Mouse (Mus musculus) right cerebral cortex, postnatal 14 days (tissue): ENCODE data around the gene Ninj1.
A peak's percentile ranks its signal among the peaks of the same experiment; 100 is the strongest.

Experiments used
- DNase-seq: peaks from one replicate; pipeline ENCODE4 v3.0.0; 2022

Ninj1 gene

DNA sequence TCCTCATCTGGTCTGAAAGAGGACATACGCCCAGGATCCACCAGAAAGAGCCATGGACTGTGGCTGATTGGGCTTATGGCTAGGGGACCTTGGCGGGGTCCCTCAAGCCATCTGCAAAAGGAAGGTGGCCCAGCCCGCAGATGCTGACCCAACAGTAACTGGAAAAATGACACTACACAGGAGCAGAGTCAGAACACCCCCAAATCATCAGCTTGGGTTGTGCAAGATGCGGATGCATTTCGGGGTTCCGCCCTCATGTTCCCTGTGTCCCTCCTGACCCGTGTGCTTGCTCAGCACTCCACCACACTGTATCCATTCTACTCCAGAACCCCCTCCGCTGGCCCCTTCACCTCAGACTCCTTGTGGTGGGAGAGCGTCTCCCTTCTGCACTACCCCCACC, 11.4 kb downstream of the Ninj1 start:
- DNase-seq: no peak

DNA sequence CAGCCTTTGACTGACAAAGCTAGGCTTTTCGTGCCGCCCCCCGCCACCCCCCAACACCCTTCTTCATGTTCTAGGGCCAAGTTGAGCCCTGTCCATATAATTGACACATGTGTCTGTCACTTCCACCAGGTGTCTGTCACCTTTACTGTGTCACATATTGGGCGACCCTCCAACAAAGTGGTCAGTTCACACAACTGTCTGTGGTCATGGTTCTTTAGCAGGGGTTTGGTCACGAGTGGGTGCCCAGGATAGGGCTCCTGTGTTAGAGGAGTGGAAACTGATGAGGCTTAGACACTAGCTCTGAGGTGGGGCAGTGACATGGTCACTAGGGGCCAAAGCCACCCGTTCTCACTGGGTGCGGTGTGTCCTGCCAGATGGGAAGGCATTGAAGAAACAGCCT, 12.6 kb downstream of the Ninj1 start:
- no peak for DNase-seq

DNA sequence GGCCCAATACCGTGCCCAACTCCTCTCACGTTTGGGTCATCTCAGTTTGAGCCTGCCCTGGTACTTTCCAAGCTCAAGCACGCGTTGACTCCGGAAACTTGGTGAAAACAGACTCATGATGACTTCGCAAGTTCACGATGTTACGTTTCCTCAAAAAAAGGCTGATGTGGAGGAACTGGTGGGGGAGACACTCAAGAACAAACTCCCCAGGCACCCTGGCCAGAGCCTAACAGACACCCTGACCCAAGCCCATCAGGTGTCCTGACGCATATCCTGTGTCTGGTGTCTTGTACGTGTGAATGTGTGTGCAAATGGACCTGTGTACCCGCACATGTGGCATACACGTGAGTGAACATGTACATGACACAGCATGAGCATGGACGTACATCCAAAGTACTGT, 13.4 kb downstream of the Ninj1 start:
- DNase-seq: no peak

DNA sequence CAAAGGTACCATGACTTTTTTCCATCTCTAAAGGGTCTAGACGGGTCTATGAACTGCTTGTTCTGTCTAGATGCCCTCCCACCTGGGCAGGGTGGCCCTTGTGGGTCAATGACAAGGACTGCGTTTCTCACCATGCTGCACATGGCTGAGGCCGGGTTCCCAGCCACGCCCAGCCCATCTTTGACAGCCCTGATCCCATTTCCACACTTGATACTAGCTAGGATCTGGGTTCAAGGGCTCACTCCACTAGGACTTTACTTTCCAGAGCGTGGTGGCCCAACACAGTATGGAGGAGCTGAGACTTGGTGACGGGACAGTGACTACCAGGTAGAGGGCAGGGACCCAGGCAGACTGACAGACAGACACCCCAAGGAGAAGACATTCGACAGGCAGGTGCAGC, 15.3 kb downstream of the Ninj1 start:
- no peak for DNase-seq

DNA sequence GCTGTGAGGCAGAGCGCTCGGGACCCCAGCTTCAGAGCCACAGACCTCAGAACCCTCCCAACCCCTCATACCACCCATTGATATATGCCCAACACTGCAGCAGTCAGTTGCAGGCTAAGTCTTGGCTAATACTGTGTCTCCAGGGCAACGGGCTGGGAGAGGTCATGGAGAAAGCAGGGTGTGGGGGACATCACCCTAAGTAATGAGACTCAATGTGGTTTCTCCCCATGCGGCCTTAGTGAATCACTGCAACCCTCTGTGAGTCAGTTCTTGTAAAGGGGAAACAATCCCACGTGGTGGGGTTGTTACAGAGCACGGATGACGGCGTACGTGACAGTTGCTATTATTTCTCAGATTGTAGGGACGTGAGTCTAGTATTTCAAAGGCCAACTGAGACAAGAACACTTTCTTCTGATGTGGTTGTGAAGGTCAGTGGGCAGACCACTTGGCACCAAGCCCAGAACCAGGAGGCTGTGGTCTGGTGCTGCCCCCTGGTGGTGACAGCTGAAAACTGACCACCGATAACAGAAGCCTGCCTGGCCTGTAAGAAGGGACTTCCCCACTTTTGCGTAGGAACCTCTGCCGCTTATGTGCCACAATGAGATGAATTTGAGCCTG, 18.2 kb downstream of the Ninj1 start:
- DNase-seq: peak; percentile 82

DNA sequence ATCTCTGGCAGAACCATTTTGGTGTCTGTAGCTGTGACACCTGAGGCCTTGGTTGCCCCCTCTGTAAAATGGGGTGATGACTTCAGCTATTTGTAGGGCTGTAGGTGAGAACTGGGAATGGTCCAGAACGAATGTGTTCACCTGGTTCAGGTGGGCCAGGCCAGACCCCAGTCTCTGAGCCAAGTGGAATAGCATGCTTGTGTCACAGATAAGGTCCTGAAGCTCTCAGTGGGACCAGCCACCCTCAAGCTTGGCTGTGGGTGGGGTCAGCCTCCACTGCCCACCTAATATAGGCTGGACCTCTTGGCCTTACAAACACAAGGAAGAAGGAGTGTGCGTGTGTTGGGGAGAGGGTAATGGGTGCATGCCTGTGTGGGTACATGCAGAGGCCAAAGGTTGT, 19.1 kb downstream of the Ninj1 start:
- no peak for DNase-seq

DNA sequence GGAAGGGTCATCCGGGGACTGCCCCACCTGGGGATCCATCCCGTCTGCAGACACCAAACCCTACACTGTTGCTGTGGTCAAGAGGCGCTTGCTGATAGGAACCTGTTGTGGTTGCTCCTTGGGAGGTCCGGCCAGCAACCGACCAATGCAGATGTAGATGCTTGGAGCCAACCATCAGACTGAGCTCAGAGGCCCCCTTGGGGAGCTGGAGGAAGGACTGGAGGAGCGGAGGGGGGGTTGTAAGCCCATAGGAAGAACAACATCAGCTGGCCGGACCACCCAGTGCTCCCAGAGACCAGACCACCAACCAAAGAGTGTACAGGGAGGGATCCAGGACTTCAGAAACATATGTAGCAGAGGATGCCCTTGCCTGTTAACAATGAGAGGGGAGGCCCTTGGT, 22.0 kb downstream of the Ninj1 start:
- DNase-seq: no peak

DNA sequence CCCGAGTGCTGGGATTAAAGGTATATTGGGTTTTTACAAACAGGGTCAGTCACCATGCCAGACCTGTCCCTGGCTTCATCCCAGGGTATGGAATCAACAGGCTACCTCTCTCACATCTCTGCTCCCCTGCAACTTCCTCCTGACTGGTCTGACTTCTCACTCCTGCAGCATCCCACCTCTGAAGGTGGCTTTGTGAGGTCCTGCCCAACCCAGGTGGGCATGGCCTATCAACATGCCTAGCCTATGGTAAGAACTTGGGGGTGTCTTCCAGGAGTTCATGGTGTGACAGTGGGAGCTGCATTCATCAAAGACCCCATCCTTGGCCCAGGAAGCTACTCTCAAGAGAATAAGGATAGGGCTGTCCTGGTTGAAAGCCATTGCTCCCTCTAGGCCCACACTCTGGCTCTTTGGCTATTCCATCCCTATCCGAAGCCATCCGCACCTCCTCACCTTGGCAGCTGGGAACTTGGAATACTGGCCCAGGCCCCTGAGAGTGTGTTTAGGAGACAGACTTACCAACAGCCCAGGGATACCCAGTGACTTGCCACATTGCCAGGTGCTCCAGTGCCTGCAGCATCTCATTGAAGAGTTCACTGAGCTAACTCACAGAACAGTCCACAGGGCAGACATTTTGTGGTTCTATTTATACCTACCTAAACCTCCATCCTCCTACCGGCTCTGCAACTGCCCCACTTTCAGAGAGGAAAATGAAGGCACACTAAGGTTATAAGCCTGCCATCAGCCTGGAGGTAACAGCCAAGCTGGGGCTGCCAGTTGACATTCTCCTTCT, 25.6 kb downstream of the Ninj1 start:
- DNase-seq: no peak

DNA sequence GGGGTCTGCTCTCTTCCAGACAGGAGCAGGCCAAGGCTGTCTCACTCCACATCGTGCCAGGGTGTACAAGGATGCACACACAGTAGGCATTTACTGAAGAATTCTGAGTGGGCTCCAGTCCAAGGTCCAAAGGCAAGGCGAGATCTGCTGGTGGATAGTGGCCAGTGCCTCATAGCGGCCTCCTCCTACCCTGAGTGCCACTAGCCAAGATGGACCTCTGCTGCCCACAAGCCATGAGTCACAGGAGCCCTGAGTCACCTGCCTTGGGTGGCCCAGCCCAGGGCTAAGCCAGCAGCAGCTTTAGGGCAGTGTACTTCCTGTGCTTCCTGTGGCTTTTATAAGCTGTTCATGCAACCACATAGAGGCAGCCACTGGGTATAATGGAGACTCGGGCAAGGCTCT, 26.2 kb downstream of the Ninj1 start:
- DNase-seq: no peak

DNA sequence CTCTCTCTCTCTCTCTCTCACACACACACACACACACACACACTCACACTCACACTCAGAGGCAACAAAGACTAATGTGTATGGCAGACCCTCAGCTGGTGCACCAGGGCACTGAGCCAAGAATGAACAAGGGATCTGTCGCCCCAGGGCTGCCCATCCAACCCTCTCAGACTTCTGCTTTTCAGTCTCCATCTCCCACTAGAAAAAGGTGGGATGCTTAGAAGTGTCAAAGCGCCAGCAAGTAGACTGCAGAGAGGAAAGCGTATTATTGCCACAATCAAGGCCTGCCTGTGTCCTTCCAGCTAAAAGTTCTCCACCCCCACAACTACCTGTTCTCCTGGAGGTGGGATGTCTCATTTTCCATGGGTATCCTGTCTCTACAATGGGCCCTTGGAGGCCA, 27.2 kb downstream of the Ninj1 start:
- DNase-seq: no peak

DNA sequence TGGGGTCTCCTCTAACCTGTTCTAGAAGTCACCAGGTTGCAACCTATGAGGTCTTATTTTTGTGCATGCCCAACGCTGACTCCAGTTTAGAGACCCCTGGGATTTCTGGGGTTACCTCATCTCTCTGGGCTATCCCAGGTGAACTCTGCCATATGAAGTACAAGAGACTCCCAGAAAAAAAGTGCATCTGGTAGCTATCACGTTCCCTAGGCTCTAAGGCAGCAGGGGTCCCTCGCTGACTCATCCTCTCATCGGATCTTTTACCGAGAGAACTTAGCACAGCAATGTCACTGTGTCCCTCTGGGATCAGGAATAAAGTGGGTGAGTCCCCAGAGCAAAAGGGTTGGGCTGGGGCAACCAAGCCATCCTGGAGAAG, 27.8 kb downstream of the Ninj1 start:
- no peak for DNase-seq

DNA sequence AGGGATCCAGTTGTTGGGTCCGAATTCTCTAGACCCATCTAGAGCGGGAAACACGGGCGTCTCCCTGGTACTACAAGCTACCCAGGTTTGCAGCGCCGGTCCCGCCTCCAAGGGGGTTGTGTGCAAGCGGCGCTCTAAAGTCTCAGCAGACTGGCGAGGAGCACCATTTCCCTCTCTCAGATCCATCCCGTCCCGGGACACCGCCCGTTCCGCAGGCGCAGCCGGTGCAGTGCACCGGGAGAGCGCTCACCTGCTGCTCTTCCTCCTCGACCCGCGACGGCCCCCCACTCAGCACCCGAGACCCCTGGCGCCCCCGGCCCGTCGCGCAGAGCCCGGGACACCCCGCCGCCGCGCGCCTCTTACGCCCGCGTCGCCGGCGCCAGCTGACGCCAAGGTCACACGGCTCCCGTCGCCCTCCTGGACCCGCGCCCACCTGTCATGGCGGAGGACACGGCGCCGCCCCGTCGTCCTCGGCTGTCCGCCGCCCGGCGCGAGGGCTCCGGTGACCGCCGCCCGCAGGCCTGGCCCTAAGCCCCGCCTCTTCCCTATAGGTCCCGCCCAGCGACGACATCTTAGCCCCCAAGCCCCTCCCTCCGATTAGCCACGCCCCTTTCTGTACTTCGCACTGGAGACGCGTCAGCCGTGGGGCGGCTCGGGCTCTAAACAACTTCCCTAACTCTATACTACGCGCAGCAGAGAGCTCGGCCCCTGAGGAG, 28.4 kb downstream of the Ninj1 start, which contains the start of gene Card19:
Card19 (minus strand) TSS at position 534 of the 716 bp plus-strand sequence.
- peak; percentile 88 for DNase-seq

DNA sequence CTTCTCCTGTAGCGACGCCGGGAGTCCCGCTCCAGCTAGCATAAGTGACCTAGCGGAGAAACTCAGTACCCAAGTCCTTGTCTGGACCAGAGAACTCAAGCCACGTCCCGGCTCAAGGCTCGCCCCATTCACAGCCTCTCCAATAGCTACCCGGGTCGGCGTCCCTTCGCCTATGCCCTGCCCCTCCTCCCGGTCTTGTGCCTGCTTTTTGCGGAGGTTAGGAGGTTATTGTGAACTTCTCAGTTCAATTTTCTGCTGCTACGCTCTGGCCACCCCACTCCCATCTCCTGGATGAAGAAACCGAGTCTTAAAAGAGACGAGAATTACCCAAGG, 28.9 kb downstream of the Ninj1 start:
- no peak for DNase-seq

DNA sequence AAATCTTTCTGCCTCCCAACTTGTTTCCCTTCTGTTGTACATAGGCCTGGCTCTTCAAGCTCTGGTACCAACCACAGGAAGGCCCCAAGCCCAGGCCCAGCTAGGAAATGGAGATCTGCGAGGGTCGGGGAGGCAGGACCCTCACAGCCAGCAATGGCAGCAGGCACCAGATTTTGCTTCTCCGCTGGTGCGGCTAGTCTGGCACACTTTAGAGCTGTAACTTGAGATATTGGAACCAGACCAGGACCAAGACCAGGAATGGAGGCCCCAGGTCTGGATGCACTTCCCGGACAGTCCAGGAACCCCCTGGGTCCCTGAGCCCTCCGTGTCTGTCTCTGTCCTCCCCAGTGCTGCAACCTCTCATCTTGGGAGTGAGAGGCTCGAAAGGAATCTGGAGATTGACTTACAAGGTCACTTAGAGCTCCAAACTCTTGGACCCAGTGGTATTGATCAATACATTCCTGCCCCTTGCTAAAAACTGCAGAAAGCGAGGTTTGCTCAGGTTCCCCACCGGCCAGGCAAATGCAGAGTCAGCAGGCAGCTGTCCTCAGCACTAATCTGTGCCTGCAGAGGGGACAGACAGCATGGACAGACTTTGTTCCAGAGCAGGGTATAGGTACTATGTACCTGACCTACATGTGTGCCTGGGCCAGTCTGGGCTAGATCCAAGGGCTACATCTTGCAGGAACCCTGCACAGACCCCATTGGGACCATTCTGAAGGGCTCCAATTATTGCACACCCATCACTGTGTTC, 29.7 kb downstream of the Ninj1 start:
- no peak for DNase-seq

DNA sequence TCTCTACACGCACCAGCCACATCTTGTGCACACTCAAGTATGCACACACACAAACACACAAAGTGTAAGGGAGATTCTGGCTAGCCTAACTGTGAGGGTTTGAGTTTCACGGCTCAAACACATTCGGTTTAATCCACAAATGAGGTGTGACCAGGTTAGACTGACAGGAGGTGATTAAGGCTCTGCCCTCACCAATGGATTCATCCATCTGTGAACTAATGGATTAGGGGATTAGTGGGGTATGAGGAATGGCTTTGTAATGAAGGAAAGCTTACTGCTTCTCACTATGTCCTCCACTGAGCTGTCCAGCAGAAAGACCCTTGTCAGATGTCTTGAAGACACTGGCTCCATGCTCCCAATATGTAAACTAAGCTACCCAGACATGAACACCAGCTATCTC, 31.4 kb downstream of the Ninj1 start:
- no peak for DNase-seq

DNA sequence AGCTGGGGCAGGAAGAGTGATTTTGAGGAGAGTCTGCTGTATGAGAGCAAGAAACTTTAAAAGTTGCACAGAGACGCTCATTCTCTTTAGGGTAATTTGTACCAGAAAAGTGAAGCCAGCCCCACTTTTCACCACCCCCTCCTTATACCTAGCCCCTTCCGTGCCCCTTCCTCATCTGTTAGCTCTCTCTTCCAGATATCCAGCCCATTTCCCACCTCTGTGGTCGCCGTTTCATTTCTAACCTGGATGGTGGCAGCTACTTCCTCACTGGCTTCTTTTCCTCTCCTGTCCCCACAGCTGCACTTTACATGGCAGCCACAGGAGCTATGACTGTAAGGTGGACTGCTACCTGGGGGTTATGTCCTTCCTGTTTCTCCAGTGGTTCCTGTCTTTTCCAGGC, 32.1 kb downstream of the Ninj1 start:
- DNase-seq: no peak

DNA sequence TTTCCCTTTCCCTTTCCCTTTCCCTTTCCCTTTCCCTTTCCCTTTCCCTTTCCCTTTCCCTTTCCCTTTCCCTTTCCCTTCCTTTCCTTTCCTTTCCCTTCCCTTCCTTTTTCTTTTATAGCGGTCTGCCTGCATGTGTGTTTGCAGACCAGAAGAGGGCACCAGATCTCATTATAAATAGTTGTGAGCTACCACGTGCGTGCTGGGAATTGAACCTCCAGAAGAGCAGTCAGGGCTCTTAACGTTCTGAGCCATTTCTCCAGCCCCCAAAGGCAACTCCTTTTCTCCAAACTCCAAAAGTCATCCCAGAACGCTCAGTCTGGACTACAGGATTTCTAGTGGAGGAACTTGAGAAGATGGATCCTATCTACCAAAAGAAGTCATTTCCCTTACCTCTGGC, 33.6 kb downstream of the Ninj1 start:
- DNase-seq: no peak

DNA sequence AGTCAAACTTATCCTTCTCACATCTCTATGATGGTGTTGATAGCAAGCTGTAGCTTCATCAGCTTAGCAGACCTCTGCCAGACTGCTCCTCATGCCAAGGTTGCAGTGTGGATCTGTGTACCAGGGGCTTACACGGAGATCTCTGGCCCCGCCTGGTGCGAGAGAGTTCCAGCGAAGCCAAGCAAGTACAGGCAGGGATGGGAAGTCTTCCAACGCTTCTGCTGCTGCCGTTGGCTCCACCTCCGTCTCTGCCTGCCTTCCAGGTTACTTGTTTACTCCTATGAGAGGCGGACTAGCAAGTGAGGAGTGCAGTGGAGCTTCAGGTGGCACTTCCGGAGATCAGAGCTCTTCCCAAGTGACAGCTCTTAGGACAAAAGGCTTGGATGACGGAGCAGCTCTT, 37.0 kb downstream of the Ninj1 start:
- DNase-seq: no peak

DNA sequence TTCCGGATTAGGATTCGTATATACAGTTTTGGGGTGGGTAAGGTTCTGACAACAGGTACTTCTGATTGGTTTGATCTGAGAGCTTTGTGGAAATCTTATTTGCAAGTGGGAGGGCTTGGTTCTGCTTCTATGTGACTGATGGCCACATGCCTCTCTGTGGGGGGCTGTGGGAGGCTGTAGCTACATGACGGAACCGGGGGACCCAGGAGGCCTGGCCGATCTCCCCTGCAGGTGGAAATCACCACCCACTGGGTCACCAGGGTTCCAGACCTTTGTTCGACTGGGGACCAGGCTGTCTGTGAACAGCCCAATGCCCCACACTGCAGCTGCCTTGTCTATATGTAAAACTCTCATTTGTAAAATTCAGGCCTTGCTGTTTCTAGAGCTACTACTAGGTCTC, 37.4 kb downstream of the Ninj1 start:
- no peak for DNase-seq

DNA sequence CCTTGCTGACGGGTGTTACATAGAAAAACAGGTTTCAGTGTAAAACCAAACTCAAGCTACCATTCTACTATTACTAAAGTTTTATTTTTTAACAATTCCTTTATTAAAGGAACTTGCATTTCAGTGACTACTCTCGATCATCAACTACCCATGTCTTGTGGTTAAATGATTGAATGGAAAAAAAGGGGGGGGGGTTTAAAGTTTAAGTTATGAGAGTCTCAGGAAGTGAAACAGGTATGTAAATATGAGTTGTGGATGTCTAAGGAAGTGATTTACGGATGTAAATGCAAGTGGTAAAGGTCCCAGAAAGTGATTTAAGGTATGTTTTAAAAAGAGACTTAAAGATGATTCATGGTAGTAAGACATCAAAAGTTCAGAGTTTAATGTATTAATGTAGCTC, 37.9 kb downstream of the Ninj1 start:
- no peak for DNase-seq

DNA sequence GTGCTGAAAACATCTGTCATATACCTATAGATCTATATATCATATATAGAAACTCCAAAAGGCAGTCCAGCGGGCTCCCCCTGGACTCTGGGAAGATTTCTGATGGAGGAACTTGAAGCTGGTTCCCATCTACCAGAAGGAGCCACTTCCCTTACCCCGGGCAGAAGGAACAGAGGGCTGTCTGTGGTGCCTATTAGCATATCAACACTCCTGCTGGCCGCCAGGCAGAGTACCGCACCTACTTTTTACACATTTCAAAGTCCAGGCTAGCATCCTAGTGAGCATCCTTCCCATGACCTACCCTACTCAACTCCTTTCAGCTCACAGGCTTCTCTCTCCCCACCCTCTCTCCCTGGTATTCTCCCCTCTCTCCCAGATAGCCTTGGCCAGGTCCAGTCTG, 38.3 kb downstream of the Ninj1 start:
- DNase-seq: no peak

DNA sequence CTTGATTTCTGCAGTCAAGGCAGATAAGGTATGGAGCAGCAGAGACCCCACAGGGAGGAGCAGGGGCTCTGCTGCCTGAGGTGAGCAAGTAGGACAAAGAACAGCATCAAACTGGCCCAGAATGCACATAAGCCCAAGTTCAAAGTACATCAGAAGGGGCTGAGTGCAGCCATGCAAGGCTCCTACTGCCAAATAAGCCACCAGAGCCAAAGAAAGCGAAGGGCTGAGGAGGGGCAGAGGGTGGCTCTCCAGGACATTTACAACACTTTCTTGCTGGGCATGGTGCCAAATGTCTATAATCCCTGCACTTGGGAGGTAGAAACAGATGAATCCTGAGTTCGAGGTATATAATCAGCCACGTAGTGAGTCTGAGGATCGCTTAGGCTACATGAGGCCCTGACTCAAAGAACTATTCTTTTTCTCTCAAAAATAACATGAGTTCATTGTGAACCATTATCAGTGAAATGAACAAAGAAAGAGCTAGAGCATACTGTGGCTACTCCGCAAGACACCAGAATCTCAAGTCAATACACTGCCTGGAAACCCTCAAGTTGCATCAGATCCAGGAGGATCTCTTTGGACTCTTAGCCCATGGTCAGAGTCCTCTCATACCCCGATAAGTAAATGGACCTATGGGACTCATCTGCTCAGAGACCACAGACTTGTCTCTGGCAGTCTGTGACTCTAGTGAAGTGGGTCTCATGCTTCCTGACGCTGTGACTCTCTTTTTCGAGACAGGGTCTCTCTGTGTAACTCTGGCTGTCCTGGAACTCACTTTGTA, 46.7 kb downstream of the Ninj1 start:
- DNase-seq: no peak

DNA sequence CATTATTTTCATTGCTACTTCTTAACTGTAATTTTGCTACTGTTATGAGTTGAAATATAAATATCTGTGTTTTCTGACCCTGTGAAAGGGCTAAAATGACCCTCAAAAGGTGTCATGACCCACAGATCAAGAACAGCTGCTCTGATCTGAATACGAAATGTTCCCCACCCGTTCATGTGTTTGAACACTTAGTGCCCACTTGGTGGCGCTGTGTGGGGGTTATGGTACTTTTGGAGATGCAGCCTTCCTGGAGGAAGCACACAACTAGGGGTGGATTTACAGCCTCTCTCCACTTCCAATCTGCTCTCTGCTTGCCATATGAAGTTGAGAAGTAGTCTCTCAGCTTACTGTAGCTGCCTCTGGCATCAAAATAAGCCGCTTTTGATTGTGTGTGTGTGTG, 47.4 kb downstream of the Ninj1 start:
- DNase-seq: no peak
